Mouse (Mus musculus) lung, postnatal 0 days (tissue): Measurements from ENCODE around the gene Dusp22. TPM values are rescaled to one million over a fixed set of nuclear protein-coding genes. Genes with fewer than 3 reads are reported as not detected.
A peak's percentile ranks its signal among the peaks of the same experiment; 100 is the strongest.

Experiments
- ATAC-seq: fragments of 200-750 bp; cut with Nextera tagmentation; 2 replicates; pipeline ENCODE4 v1.8.0; 2017; ENCODE audit warnings: moderate library complexity
- DNase-seq: peaks from one replicate; pipeline ENCODE4 v3.0.0-alpha.2; 2016; ENCODE audit warnings: low spot score
- H3K27ac ChIP-seq: fragments of 300-500 bp; sonication (generic); 2 replicates; pipeline ENCODE4 v1.5.1; 2014; ENCODE audit warnings: antibody characterized with exemption, mild to moderate bottlenecking, low read length, mixed read lengths
- H3K27me3 ChIP-seq: fragments of 300-500 bp; sonication (generic); replicated peaks from 2 replicates; pipeline ENCODE4 v1.6.1; 2014; ENCODE audit warnings: low read length, mixed read lengths; ENCODE audit not compliant: insufficient read depth
- H3K36me3 ChIP-seq: fragments of 300-500 bp; sonication (generic); 2 replicates; pipeline ENCODE4 v1.6.1; 2014; ENCODE audit warnings: low read length, mixed read lengths; ENCODE audit not compliant: insufficient read depth
- H3K4me1 ChIP-seq: fragments of 300-500 bp; sonication (generic); 2 replicates; pipeline ENCODE4 v1.6.1; 2014; ENCODE audit warnings: antibody characterized with exemption, low read depth, low read length, mixed read lengths; ENCODE audit not compliant: insufficient read depth
- H3K4me2 ChIP-seq: fragments of 300-500 bp; sonication (generic); replicated peaks from 2 replicates; pipeline ENCODE4 v1.6.1; 2014; ENCODE audit warnings: low read depth, mild to moderate bottlenecking, low read length, moderate library complexity, mixed read lengths
- H3K4me3 ChIP-seq: fragments of 300-500 bp; sonication (generic); 2 replicates; pipeline ENCODE4 v1.5.1; 2014; ENCODE audit warnings: low read depth, low read length
- H3K9ac ChIP-seq: fragments of 300-500 bp; sonication (generic); replicated peaks from 2 replicates; pipeline ENCODE4 v1.6.1; 2014; ENCODE audit warnings: low read depth, mild to moderate bottlenecking
- H3K9me3 ChIP-seq: fragments of 300-500 bp; sonication (generic); 2 replicates; pipeline ENCODE4 v1.6.1; 2016; ENCODE audit warnings: low read length, mixed read lengths
- CTCF ChIP-seq: IDR thresholded peaks from 2 replicates; pipeline ENCODE4 v1.5.1; 2016; ENCODE audit warnings: antibody characterized with exemption, mild to moderate bottlenecking
- EP300 ChIP-seq: IDR thresholded peaks from 2 replicates; pipeline ENCODE4 v1.6.1; 2016; ENCODE audit warnings: antibody characterized with exemption, mild to moderate bottlenecking, control low read depth
- WGBS: fragments of 180-500 bp; shearing (Covaris S2); extraction: QIAGEN DNeasy Blood & Tissue Kit; methylation state at CpG from one replicate; pipeline ENCODE4 v1.1.7; 2014; 5-methylcytosine and 5-hydroxymethylcytosine counted together
- polyA plus RNA-seq: library from polyadenylated mRNA; unstranded; fragments of >200 nt; fragmentation: Nextera tagmentation; extraction: Ambion mirVana; gene quantifications from 2 replicates; pipeline ENCODE4 v1.2.1, GENCODE M21; 2015

Gene Dusp22
- polyA plus RNA-seq, 1 experiment from 2014 or later = 30.4 TPM

- H3K27me3 ChIP-seq = no peaks in the 10 kb centered on the region
- TF ChIP-seq EP300 (no peak), CTCF (no peak)
- no peak overlapping the region for H3K27ac ChIP-seq
- H3K9ac ChIP-seq = no peak overlapping the region
- no peak overlapping the region for H3K4me3 ChIP-seq
- no peaks in the 10 kb centered on the region for H3K9me3 ChIP-seq
- DNase-seq = no peak
- WGBS = 17% methylated on average over 4 of the region's 4 CpGs
- H3K4me2 ChIP-seq = no peak overlapping the region
- no peaks in the 10 kb centered on the region for H3K36me3 ChIP-seq
- no peaks in the 10 kb centered on the region for H3K4me1 ChIP-seq
- ATAC-seq = no peak
Observed at GRCm38 (mm10) chr13:30653051-30653450, 6.7 kb upstream of the Dusp22 start.

- Histone ChIP-seq H3K4me2 (no peak overlapping the region), H3K9ac (no peak overlapping the region), H3K36me3 (no peaks in the 10 kb centered on the region), H3K27ac (no peak overlapping the region), H3K9me3 (no peaks in the 10 kb centered on the region), H3K4me3 (no peak overlapping the region), H3K27me3 (no peaks in the 10 kb centered on the region), H3K4me1 (no peaks in the 10 kb centered on the region)
- TF ChIP-seq EP300 (no peak), CTCF (no peak)
- DNase-seq = no peak
- no peak for ATAC-seq
- WGBS = 53% methylated on average over 5 of the region's 5 CpGs
Observed at GRCm38 (mm10) chr13:30654463-30654862, 5.3 kb upstream of the Dusp22 start.

- no peak overlapping the region for H3K4me2 ChIP-seq
- no peaks in the 10 kb centered on the region for H3K36me3 ChIP-seq
- DNase-seq (no peak), ATAC-seq (no peak)
- no peaks in the 10 kb centered on the region for H3K27me3 ChIP-seq
- no peaks in the 10 kb centered on the region for H3K9me3 ChIP-seq
- no peaks in the 10 kb centered on the region for H3K4me1 ChIP-seq
- H3K4me3 ChIP-seq = no peak overlapping the region
- H3K9ac ChIP-seq = no peak overlapping the region
- WGBS = 63% methylated on average over 5 of the region's 5 CpGs
- TF ChIP-seq EP300 (no peak), CTCF (no peak)
- H3K27ac ChIP-seq = no peak overlapping the region
Observed at GRCm38 (mm10) chr13:30656909-30657308, 2.9 kb upstream of the Dusp22 start.

- Histone ChIP-seq H3K27me3 (no peaks in the 10 kb centered on the region), H3K9me3 (no peaks in the 10 kb centered on the region), H3K36me3 (no peaks in the 10 kb centered on the region), H3K4me3 (no peak overlapping the region), H3K4me2 (no peak overlapping the region), H3K9ac (no peak overlapping the region), H3K27ac (no peak overlapping the region), H3K4me1 (no peaks in the 10 kb centered on the region)
- TF ChIP-seq EP300 (no peak), CTCF (no peak)
- DNase-seq (no peak), ATAC-seq (no peak)
- 46% methylated on average over 2 of the region's 2 CpGs for WGBS
Observed at GRCm38 (mm10) chr13:30657779-30658178, 2.0 kb upstream of the Dusp22 start.

- Histone ChIP-seq H3K4me2 (no peak overlapping the region), H3K27me3 (no peaks in the 10 kb centered on the region), H3K9me3 (no peaks in the 10 kb centered on the region), H3K9ac (no peak overlapping the region), H3K4me1 (no peaks in the 10 kb centered on the region), H3K36me3 (no peaks in the 10 kb centered on the region), H3K4me3 (no peak overlapping the region), H3K27ac (no peak overlapping the region)
- ATAC-seq (no peak), DNase-seq (no peak)
- 86% methylated on average over 2 of the region's 2 CpGs for WGBS
- TF ChIP-seq CTCF (no peak), EP300 (no peak)
Observed at GRCm38 (mm10) chr13:30658201-30658996, 1.4 kb upstream of the Dusp22 start.

- Histone ChIP-seq H3K27ac (no peak overlapping the region), H3K36me3 (no peaks in the 10 kb centered on the region), H3K4me3 (no peak overlapping the region), H3K4me1 (no peaks in the 10 kb centered on the region), H3K9me3 (no peaks in the 10 kb centered on the region), H3K27me3 (no peaks in the 10 kb centered on the region), H3K4me2 (no peak overlapping the region), H3K9ac (no peak overlapping the region)
- TF ChIP-seq EP300 (no peak), CTCF (no peak)
- 77% methylated on average over 8 of the region's 8 CpGs for WGBS
- ATAC-seq (peak; percentile 65), DNase-seq (peak; percentile 87)
Observed at GRCm38 (mm10) chr13:30665261-30665660, 5.5 kb downstream of the Dusp22 start.
